Mouse (Mus musculus): ENCODE results near the gene Lrtm2. TPM values are rescaled to one million over a fixed set of nuclear protein-coding genes. Genes with fewer than 3 reads are reported as not detected.

The Lrtm2 gene
- polyA plus RNA-seq (2015; fragmentation: Nextera tagmentation; extraction: Ambion mirVana) = 0.23 and 0.25 TPM in 2 replicates

DNA sequence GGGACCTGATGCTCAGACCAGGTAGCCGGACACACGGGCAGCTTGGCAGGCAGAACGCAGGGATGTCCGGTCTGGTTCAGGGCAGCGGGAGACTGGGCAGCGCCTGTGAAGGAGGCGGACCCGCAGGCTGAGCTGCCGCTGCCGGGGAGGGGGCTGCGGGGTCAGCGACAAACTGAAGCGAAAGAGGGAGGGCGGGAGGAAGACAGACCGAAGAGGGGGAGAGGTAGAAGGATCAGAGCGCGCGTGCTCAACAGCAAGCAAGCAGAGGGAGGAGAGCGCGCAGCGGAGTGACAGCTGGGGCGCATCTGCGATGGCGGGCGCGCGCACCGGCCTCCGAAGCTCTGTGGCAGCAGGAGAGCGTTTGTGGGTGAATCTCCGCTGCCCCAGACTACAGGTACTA lies at the start of gene Lrtm2:
Lrtm2 (minus strand) TSS at position 261 of the 400 bp plus-strand sequence.
- whole genome bisulfite sequencing = under 1% methylated on average over 31 of the region's 31 CpGs
- TF ChIP-seq CTCF (IDR thresholded peaks at IDR 0.05; ENCODE audit: low read depth) = no peak

DNA sequence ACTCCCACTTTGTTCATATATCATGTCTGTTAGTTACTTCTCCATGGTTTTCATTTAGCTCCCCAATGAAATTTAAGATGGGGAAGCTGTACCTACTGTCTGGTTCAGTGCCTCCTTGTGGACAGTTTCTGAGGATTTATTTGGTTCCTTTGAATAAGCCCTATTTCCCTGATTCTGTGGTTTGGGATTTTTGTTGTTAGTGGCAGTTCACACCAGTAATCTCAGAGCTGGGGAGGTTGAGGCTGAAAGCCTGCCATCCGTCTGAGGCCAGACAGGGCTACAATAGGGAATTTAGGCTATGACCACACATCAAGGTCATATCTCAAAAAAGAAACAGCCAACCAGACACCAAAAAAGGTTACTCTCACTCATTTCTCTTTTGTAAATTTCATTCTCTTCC lies 48.1 kb upstream of the Lrtm2 start:
- H3K4me3 ChIP-seq (replicated peaks; ENCODE audit: low read depth, low read length) = no peak overlapping the region
- H3K4me1 ChIP-seq (replicated peaks; ENCODE audit: insufficient read depth, low read length) = no peaks in the 10 kb centered on the region
- H3K27me3 ChIP-seq (ENCODE audit: insufficient read depth, low read length) = no peaks in the 10 kb centered on the region
- WGBS = 61% methylated on average over 1 of the region's 1 CpGs
- DNase-seq (ENCODE audit: low spot score) = peak; percentile 21
- no peak overlapping the region for H3K4me2 ChIP-seq (ENCODE audit: low read length)
- H3K9me3 ChIP-seq (replicated peaks; ENCODE audit: low read length) = no peaks in the 10 kb centered on the region
- no peaks in the 10 kb centered on the region for H3K36me3 ChIP-seq (ENCODE audit: insufficient read depth, low read length)
- no peak overlapping the region for H3K9ac ChIP-seq (ENCODE audit: low read depth, low read length)
- no peak for ATAC-seq (replicated peaks; ENCODE audit: low FRiP score, low read depth)
- TF ChIP-seq CTCF (IDR thresholded peaks at IDR 0.05; ENCODE audit: low read depth) = no peak; the same call in 1 of the 2 replicates
- H3K27ac ChIP-seq = no peak overlapping the region

More for the DNA sequence above, at the start of gene Lrtm2:
- Histone ChIP-seq H3K4me2 (ENCODE audit: low read length) (peak within 1 kb of the TSS; percentile 59), H3K27me3 (ENCODE audit: insufficient read depth, low read length) (peaks cover 32% of the 10 kb centered on the region), H3K4me3 (replicated peaks; ENCODE audit: low read depth, low read length) (peak within 1 kb of the TSS; percentile 31), H3K9me3 (replicated peaks; ENCODE audit: low read length) (no peaks in the 10 kb centered on the region), H3K4me1 (replicated peaks; ENCODE audit: insufficient read depth, low read length) (peaks cover 13% of the 10 kb centered on the region), H3K9ac (ENCODE audit: low read depth, low read length) (no peak within 1 kb of the TSS), H3K27ac (no peak within 1 kb of the TSS), H3K36me3 (ENCODE audit: insufficient read depth, low read length) (no peaks in the 10 kb centered on the region)
- DNase-seq (ENCODE audit: low spot score) (peak; percentile 40), ATAC-seq (replicated peaks; ENCODE audit: low FRiP score, low read depth) (no peak)

DNA sequence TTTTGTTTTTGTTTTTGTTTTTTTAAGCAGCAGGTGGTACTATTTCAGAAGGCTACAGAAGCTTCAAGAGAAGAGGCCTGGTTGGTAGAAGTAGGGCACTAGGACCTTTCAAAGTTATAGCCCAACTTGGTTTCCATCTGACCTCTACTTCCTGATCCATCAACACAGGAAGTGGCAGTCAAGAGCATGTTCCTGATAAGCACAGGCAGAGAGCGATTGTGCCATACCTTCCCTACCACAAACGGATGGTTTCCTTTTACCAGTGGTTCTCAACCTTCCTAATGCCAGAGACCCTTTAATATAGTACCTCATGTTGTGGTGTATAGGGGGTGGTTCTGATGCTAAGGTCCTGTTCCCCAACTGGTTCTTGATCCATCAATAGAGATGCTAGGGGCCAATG lies 47.0 kb upstream of the Lrtm2 start:
- no peak overlapping the region for H3K4me2 ChIP-seq (ENCODE audit: low read length)
- ATAC-seq (replicated peaks; ENCODE audit: low FRiP score, low read depth) (no peak), DNase-seq (ENCODE audit: low spot score) (peak; percentile 18)
- no peak for TF ChIP-seq CTCF (IDR thresholded peaks at IDR 0.05; ENCODE audit: low read depth)
- 54% methylated on average over 2 of the region's 2 CpGs for WGBS
- H3K4me3 ChIP-seq (replicated peaks; ENCODE audit: low read depth, low read length) = no peak overlapping the region
- H3K27me3 ChIP-seq (ENCODE audit: insufficient read depth, low read length) = no peaks in the 10 kb centered on the region
- no peak overlapping the region for H3K27ac ChIP-seq
- no peak overlapping the region for H3K9ac ChIP-seq (ENCODE audit: low read depth, low read length)
- no peaks in the 10 kb centered on the region for H3K4me1 ChIP-seq (replicated peaks; ENCODE audit: insufficient read depth, low read length)
- H3K9me3 ChIP-seq (replicated peaks; ENCODE audit: low read length) = no peaks in the 10 kb centered on the region
- H3K36me3 ChIP-seq (ENCODE audit: insufficient read depth, low read length) = no peaks in the 10 kb centered on the region

DNA sequence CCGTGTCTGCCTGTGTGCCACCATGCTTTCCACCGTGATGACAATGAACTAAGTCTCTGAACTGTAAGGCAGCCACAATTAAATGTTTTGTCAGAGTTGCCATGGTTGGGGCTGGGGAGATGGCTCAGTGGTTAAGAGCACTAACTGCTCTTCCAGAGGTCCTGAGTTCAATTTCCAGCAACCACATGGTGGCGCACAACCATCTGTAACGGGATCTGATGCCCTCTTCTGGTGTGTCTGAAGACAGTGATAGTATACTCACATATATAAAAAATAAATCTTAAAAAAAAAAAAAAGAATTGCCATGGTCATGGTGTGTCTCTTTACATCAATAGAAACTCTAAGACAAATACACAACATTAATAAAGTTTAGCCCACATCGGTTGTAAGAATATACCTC lies 44.5 kb upstream of the Lrtm2 start:
- TF ChIP-seq CTCF (IDR thresholded peaks at IDR 0.05; ENCODE audit: low read depth) = peak; percentile 40
- WGBS = 84% methylated on average over 5 of the region's 5 CpGs
- Histone ChIP-seq H3K9me3 (replicated peaks; ENCODE audit: low read length) (no peaks in the 10 kb centered on the region), H3K36me3 (ENCODE audit: insufficient read depth, low read length) (no peaks in the 10 kb centered on the region), H3K4me2 (ENCODE audit: low read length) (no peak overlapping the region), H3K27ac (no peak overlapping the region), H3K9ac (ENCODE audit: low read depth, low read length) (no peak overlapping the region), H3K27me3 (ENCODE audit: insufficient read depth, low read length) (no peaks in the 10 kb centered on the region), H3K4me1 (replicated peaks; ENCODE audit: insufficient read depth, low read length) (no peaks in the 10 kb centered on the region), H3K4me3 (replicated peaks; ENCODE audit: low read depth, low read length) (no peak overlapping the region)
- no peak for DNase-seq (ENCODE audit: low spot score)
- ATAC-seq (replicated peaks; ENCODE audit: low FRiP score, low read depth) = no peak

DNA sequence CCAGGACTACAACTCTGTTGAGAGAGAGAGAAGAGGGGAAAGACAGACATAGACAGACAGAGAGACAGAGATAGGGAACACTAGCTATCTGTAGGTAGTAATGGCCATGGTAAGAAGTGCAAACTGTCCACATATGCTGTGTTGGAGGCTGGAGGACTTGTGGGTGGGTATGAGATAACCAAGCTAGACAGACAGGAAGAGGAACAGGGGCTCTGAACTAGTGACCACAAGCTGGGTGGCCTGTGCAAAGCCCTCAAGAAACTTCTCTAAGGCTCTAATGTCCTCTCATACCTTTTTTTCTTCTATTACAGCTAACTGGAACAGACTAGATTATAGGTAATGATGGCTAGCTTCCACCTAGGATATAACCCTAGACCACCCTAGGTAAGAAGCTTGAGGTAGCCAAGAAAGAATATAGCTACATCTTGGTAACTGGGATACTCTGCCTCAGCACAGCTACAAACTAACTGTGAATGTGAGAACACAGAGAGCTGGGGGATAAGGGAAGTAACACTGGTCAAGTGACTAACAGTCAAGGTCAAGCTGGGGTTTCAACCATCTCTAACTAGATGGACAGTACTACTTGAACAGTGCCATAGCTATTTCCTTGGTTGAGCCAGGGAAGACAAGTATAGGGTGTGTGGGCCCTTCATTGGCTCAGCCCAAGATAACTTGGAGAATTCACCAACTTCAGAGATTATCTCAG lies 42.6 kb upstream of the Lrtm2 start:
- Histone ChIP-seq H3K4me3 (replicated peaks; ENCODE audit: low read depth, low read length) (no peak overlapping the region), H3K4me1 (replicated peaks; ENCODE audit: insufficient read depth, low read length) (no peaks in the 10 kb centered on the region), H3K36me3 (ENCODE audit: insufficient read depth, low read length) (0 out of 2 replicates have a peak, but pooled peaks cover 3% of the 10 kb centered on the region), H3K27me3 (ENCODE audit: insufficient read depth, low read length) (no peaks in the 10 kb centered on the region), H3K9me3 (replicated peaks; ENCODE audit: low read length) (no peaks in the 10 kb centered on the region), H3K27ac (no peak overlapping the region), H3K9ac (ENCODE audit: low read depth, low read length) (no peak overlapping the region), H3K4me2 (ENCODE audit: low read length) (no peak overlapping the region)
- DNase-seq (ENCODE audit: low spot score) (no peak), ATAC-seq (replicated peaks; ENCODE audit: low FRiP score, low read depth) (no peak)
- TF ChIP-seq CTCF (IDR thresholded peaks at IDR 0.05; ENCODE audit: low read depth) = no peak

DNA sequence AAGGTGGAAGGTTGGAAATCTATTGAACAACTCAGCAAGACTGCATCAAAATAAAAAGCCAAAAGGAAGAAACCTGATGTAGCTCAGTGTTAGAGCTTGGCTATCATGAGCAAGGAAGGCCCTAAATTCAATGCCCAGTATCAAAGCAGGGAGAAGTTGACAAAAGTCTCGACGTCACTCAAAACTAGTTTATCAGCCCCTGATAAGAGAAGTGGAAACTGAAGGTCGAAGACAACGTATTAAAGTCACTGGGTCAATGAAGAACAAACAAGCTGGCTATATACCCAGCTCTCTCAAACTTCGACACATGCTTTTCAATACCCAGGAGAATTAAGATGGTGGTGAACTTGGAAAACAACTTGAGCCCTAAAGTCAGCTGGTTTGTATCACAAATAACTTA lies 41.7 kb upstream of the Lrtm2 start:
- H3K27me3 ChIP-seq (ENCODE audit: insufficient read depth, low read length) = no peaks in the 10 kb centered on the region
- no peaks in the 10 kb centered on the region for H3K9me3 ChIP-seq (replicated peaks; ENCODE audit: low read length)
- ATAC-seq (replicated peaks; ENCODE audit: low FRiP score, low read depth) (no peak), DNase-seq (ENCODE audit: low spot score) (no peak)
- WGBS = 85% methylated on average over 5 of the region's 5 CpGs
- no peak for TF ChIP-seq CTCF (IDR thresholded peaks at IDR 0.05; ENCODE audit: low read depth)
- H3K4me1 ChIP-seq (replicated peaks; ENCODE audit: insufficient read depth, low read length) = no peaks in the 10 kb centered on the region
- H3K4me2 ChIP-seq (ENCODE audit: low read length) = no peak overlapping the region
- H3K36me3 ChIP-seq (ENCODE audit: insufficient read depth, low read length) = 0 out of 2 replicates have a peak, but pooled peaks cover 5% of the 10 kb centered on the region
- no peak overlapping the region for H3K9ac ChIP-seq (ENCODE audit: low read depth, low read length)
- no peak overlapping the region for H3K4me3 ChIP-seq (replicated peaks; ENCODE audit: low read depth, low read length)
- H3K27ac ChIP-seq = no peak overlapping the region
